Mouse (Mus musculus) adrenal gland, postnatal 36 days (tissue): Measurements from ENCODE around the gene Zbtb26. TPM values are rescaled to one million over a fixed set of nuclear protein-coding genes. Genes with fewer than 3 reads are reported as not detected.

Experiments
- DNase-seq, 2 experiments: peaks; one replicate each; pipeline ENCODE4 v3.0.0; 2021; ENCODE audit warnings: mixed read lengths in 1 of 2
- long read RNA-seq, 2 experiments: library from polyadenylated mRNA; stranded (forward); transcript quantifications; one replicate each; pipeline ENCODE4 v2.0.0; 2021; ENCODE audit warnings: borderline sequencing depth in 2 of 2
- total RNA-seq, 2 experiments: library from RNA; stranded (reverse); gene quantifications; 2 replicates each; pipeline ENCODE4 v1.2.3; 2021

The Zbtb26 gene
- total RNA-seq: 1 to 10 TPM; 8.4 to 8.7 TPM
- long read RNA-seq, experiment 1, full-length matches to known transcripts: 1 of 2 reads
- long read RNA-seq, experiment 1, partial matches to known transcripts: 0 of 2 reads
- long read RNA-seq, experiment 1, other reads (novel, unspliced or antisense): 1 of 2 reads
- long read RNA-seq, experiment 2, partial matches to known transcripts: 0 of 1 reads
- long read RNA-seq, experiment 2, other reads (novel, unspliced or antisense): 1 of 1 reads

DNA sequence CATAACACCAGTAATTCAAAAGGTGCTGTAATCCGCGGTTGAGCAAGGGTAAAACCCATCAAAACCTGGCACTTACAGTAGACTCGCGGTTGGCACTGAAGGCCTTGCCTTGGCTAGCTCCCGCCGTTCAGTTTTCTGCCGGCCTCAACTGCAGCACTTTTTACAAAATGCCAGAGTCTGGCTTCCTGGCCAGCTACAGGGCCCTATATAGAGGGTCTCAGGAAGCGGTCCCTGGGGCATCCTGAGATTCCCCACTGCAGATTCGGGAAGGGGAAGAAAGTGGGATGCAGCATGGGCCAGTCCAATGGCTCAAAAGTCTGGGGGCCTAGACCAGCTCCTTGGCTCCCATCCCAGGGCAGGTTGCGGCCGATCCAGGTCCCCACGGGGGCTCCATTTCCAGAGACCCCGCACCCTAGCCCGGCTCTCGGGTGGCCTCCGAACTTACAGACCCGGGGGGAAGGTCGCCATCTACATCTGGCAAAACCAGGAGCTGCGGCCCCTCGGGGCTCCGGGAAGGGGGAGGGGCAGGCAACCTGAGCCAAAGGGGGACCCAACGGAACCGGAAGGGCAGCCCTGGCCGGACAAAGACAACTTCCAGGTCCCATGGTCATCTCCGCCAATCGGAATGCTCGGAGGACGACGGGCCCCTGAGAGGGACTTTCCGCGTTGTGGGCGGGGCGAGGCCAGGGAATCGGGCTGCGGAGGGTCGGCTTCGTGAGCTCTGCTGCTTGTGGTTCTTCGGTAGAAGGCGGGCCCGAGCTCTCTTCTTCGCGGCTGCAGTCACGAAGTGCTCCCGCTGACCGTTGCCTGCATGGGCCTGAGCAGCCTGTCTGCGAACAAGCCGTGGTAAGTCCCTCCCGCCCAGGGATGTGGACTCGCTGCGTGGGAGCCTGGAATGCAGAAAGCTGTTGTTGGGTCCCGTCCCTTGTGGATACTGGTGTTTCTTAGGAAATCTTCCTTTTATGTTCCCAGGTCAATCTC, at the start of gene Zbtb26, which contains the start of the genes Zbtb6 and Rabgap1:
TSS of gene Zbtb26 (minus strand) at position 525 of the 981 bp plus-strand sequence.
TSS of gene Zbtb6 (minus strand) at position 561 of the 981 bp plus-strand sequence.
TSS of gene Rabgap1 (plus strand) at position 669 of the 981 bp plus-strand sequence.
- peak; percentile 97 to 98 for DNase-seq

DNA sequence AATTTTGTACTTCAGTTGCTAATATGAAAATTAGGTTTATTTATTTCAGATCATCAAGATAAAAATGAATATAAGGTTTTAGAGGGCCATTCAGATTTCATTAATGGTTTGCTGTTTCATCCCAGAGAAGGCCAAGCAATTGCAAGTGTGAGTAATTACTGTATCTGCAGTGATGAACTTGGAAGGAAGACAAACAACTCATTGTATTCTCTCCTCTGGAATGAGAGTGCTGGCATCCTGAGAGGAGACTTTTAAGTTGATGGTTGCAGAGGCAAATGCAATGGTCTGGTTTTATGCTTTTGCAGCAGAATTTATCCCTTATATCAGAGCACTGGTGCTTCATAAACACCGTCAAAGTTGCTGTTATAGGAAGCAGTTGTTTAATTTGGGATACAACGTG, 46.0 kb upstream of the Zbtb26 start:
- DNase-seq: no peak

GRCm38 (mm10) chr2:37486408-37486807, 43.5 kb upstream of the Zbtb26 start:
- DNase-seq: no peak

GRCm38 (mm10) chr2:37485370-37485769, 42.4 kb upstream of the Zbtb26 start:
- DNase-seq: peak; percentile 3 to 40

DNA sequence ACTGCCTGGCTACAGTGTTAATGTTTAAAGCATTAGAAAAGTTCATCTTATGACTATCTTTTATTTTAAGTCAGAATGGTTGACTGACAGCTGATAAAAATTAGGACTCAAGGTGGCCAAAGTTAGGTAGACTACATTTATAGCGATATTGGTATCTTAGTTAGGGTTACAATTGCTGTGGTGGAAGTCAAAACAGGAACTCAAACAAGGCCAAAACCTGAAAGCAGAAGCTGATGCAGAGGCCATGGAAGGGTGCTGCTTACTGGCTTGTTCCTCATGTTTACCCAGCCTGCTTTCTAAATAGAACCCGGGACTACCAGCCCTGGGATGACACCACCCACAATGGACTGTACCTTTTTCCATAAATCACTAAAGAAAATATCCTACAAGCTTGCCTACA, 41.2 kb upstream of the Zbtb26 start:
- no peak for DNase-seq

GRCm38 (mm10) chr2:37480039-37480438, 37.1 kb upstream of the Zbtb26 start:
- DNase-seq: no peak

GRCm38 (mm10) chr2:37479559-37479958, 36.6 kb upstream of the Zbtb26 start:
- DNase-seq: no peak

- no peak for DNase-seq
Measured at GRCm38 (mm10) chr2:37466266-37466665, 23.3 kb upstream of the Zbtb26 start.

GRCm38 (mm10) chr2:37460707-37461106, 17.8 kb upstream of the Zbtb26 start:
- DNase-seq: no peak

DNA sequence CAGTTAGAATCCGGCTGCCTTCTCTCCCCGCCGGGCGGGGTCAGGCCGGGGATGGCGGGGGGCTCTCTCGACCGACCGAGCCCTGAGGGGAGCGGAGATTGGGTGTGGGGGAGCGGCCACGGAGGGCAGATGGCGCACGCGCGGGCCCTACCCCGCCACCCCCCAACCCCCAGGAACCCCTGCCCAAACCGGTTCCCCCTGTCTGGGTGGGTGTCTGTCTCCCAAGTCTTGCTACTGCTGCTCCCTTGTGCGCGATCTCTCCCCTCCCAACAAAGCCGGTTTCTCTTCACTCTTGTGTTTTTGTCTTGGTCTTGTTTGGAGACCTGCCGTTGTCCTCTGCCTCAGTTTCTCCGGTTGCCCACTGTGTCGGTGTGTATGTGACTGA, 9.4 kb upstream of the Zbtb26 start:
- DNase-seq: no peak

DNA sequence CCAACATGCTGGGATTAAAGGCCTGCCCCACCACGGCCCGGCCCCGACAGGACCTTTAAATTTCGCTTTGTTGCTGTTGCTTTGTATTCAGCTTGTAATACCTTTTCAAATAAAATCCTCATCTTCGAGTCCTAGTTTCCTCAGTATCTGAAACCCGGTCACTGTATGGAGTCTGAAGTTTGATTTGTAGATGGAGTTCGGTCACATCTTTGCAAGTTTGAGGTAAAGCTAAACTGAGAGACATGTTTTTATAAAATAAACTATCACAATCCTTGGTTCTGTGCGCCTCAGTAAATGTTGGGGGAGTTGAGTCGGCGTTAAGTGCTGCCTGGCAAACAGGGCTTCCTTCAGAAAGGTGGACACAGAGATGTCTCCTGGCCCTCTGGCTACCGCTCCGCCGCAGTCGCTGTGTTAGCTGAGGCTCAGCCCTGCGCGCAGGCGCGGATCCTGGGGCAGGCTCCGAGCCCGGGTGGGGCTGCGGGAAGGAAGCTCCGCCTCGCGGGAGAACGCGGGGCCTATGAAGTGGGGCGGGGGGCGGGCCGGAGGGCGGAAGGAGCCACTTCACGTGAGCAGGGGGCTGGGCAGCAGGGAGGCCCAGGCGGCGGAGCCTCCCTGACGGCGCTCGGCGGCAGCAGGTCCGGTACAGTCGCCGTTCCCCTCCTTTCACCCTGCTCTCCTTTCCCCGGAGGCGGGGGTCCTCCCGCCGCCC, 8.9 kb upstream of the Zbtb26 start:
- DNase-seq: peak; percentile 97 to 98

DNA sequence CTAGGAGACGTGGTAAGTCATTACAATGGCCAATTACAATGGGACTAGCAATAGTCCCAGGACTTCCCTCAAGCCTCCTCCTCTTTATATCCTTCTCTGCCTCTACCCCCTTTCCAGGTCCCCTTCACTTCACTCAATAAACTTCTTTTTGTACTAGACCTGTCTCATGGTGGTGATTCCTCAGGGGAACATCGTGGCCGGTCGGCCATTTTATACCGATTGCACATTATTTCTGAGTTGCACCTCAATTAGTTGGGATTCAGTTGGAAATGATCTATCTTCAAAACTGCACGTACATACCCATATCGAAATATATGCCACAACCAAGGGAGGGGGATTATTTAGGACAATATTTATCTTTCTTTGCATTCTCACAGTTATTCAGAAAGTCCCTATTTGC, 11.3 kb downstream of the Zbtb26 start:
- DNase-seq: no peak

DNA sequence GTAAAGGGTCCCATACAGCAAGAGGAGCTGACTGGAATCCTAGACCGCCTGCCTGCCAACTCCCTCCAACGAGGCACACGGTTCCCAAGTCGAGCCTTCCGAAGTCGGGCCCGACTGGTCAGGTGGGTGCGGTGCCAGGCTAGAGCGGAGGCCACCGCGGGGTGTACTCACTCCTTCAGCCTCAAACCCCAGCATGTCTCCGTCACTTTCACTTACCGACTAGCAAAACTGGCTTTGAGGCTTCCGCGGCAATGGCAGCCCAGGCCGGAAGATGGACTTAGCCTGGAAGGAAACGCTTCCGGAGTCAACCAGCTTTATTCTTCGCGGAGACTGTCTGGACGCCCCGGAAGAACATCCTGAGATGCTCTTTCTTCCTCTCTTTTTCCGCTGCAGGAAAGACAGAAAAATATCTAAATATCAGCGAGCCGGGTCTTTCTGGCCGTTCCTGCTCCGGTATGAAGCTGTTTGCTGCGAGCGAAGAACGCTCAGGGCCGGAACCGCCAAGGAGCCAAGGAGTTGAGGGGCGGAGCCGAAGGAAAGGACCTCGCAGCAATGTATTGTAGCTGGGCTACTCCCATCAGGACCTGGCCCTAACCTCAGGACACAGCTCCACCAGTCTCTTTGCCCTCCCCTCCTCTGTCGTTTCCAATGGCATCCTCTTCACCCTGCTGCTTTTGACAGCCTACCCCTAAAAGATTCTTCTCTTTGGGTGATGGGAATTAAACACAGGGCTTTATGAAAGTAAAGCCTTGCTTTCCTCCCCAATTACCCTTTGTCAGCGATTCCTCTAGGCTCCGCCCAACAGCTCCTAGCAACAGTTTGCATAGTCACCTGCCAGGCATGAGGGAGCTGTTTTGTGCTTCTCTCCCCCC, 12.1 kb downstream of the Zbtb26 start:
- DNase-seq: peak; percentile 87 to 89

GRCm38 (mm10) chr2:37423671-37424070, 19.3 kb downstream of the Zbtb26 start:
- no peak for DNase-seq

DNA sequence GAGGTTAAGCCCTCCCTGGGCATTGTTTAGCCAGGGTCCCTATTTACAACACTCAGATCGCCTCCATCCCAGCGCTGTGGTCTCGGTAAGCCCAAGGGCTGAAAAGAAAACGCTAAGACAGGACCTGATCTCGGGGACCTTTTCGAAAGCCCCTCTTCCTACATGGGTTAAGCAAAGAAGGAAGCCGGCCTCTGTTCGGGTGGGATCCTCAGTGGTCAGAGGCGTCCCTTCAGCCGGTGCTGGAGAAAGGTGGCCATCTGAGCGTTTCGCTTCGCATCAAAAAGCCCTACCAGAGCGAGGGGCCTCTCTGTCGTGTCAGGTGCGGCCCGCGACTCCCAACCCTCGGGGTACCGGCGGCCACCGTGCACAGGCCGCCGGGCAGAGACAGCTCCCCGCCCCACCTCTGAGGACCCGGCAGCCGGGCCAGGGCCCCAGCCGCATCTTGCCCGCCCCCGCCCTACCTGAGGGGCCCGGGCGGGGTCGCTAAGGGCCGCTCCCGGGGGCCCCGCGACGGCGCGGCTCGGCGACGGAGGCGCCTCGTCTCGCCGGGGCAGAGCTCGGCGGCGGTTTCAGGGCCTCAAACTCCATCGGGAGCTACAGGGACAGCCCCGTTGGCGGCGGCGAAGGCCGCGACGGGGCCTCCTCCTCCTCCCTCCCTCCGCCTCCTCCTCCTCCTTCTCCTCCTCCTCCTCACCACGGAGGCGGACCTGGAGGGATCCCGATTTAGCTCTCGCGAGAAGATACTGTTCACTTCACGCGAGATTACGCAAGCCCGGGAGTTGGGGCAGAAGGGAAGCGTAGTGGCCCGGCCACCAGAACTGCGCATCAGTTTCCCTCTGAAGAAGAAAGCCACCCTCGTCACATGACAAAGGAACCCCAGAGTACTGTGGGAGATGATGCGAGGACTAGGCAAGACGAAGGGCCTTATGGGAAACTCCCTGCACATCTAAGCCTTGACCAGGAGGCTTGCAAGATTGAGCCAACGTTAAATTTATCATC, 20.3 kb downstream of the Zbtb26 start, which contains the start of gene Rc3h2:
TSS of gene Rc3h2 (minus strand) at position 598 of the 999 bp plus-strand sequence.
- peak; percentile 94 to 95 for DNase-seq

- DNase-seq: no peak
Measured at GRCm38 (mm10) chr2:37421903-37422302, 21.0 kb downstream of the Zbtb26 start.

- DNase-seq: no peak
Measured at GRCm38 (mm10) chr2:37395539-37395938, 47.4 kb downstream of the Zbtb26 start.

DNA sequence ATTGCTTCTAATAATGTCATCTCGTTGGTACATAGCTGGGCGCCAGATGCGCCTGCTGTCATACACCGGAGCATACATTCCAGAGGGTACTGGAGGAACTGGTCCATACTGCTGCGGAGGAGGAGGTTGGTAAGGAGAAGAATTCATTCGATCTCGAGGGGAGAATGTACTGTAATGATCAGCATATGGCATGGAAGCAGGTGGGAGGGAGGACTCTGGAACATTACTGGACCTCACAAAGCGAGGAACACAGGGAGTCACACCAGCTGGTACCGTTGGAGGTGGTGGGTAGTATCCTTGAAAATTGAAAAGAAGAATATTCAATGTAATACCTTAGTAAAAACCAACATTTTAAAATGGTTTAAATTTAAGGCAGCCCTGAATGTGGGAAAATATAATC, 60.0 kb downstream of the Zbtb26 start:
- no peak for DNase-seq
